Mouse (Mus musculus): ENCODE results near the gene Cfdp1. TPM values are rescaled to one million over a fixed set of nuclear protein-coding genes. Genes with fewer than 3 reads are reported as not detected.

The Cfdp1 gene
- polyA plus RNA-seq, 1 experiment from 2014 or later: 98.6 TPM

DNA sequence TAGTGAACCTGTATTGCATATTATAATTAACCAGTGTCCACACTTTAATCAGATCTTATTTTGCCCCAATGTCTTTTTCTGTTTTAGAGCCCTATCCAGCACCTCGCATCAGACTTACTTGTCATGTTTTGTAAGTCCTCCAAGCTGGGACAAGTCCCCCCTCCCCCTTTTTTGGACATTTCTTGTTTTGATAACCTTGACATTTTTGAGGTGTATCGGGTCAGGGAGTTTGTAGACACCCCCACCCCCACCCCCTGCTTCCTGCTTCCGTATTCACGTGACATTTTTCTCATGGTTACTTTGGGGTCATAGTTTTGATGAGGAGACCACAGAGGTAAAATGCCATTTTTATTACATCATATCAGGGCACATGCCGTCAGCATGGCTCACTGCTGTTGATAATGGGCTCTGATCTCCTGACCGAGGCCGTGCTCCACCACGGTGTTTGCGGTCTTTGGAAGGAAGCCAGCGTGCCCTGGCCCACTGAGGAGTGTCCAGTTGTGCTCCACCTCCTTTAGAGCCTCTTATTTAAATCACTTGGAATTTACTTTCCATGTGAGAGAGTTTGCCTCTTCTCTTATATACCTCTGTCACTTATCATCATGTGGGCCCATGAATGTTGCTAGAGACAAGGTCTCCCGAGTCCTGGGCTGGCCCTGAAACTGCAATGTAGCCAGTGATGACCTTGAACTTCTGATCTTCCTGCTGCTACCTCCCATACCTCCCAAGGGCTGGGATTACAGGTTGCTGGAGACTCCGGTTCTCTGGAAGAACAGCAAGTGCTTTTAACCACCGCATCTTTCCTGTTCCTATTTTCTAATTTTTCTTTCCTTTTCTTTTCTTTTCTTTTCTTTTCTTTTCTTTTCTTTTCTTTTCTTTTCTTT lies 107.3 kb downstream of the Cfdp1 start:
- TF ChIP-seq EP300 (optimal IDR thresholded peaks at IDR 0.05): no peak
- TF ChIP-seq CTCF (IDR thresholded peaks at IDR 0.05; ENCODE audit: low read depth): no peak
- Histone ChIP-seq H3K27ac (replicated peaks) (peak overlapping the region; percentile 90), H3K9me3 (ENCODE audit: control insufficient read depth, low read length) (no peaks in the 10 kb centered on the region), H3K4me1 (replicated peaks; ENCODE audit: control insufficient read depth, insufficient read depth) (peaks cover 11% of the 10 kb centered on the region), H3K4me2 (replicated peaks; ENCODE audit: low read depth) (no peak overlapping the region), H3K4me3 (ENCODE audit: low read depth, low read length) (no peak overlapping the region), H3K9ac (ENCODE audit: low read length) (no peak overlapping the region), H3K27me3 (ENCODE audit: control insufficient read depth, insufficient read depth, low read length) (no peaks in the 10 kb centered on the region), H3K36me3 (ENCODE audit: control insufficient read depth, insufficient read depth, low read length) (no peaks in the 10 kb centered on the region)
- DNase-seq (ENCODE audit: low spot score): peak; percentile 66
- WGBS: 57% methylated on average over 13 of the region's 13 CpGs
- ATAC-seq (ENCODE audit: low FRiP score, low TSS enrichment): peak; percentile 36; the same call in 1 of the 2 replicates

DNA sequence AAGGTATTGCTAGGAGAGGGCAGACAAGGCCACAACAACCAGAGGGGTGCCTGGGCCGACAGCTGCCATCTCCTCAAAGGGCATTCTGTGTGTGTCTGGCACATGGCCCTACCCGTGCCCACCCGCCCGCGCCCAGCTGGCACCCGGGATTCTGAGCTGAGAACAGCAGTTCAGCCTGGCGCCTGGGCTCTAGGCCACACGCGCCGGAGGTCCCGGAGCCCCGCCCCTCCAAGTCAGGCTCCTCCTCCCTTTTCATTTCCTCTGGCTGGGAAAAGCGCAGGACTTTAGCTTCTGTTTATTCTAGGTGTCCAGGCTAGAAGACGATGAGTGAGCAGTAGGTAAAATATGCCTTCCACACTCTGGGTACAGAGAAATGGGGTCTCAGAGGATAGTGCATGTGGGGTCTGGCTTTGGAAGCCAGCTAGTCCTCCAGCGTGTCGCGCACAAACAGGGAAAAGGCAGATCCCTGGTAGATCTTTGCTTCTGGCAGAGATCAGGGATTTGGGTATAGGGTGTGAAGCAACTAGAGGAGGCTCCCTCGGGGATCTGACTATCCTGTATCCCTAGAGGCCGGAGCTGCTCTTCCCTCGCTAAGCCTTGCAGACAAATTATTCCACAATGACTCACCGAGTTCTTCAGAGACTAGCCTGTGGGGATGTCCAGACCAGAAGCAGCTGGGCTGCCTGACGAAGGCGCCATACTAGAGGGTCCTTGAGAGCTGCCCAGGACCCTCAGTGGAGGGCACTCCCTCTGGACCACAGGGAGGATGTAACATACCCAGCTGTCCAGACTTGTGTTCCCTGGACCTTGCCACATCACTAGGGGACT lies 108.3 kb downstream of the Cfdp1 start:
- H3K9me3 ChIP-seq (ENCODE audit: control insufficient read depth, low read length): no peaks in the 10 kb centered on the region
- H3K4me3 ChIP-seq (ENCODE audit: low read depth, low read length): peak overlapping the region; percentile 24
- no peaks in the 10 kb centered on the region for H3K27me3 ChIP-seq (ENCODE audit: control insufficient read depth, insufficient read depth, low read length)
- no peak for TF ChIP-seq EP300 (optimal IDR thresholded peaks at IDR 0.05)
- TF ChIP-seq CTCF (IDR thresholded peaks at IDR 0.05; ENCODE audit: low read depth): 0 out of 2 replicates have a peak, but pooled peaks have one; percentile 17
- peak overlapping the region; percentile 90 for H3K27ac ChIP-seq (replicated peaks)
- DNase-seq (ENCODE audit: low spot score): peak; percentile 86
- ATAC-seq (ENCODE audit: low FRiP score, low TSS enrichment): peak; percentile 69
- peak overlapping the region; percentile 45 for H3K4me2 ChIP-seq (replicated peaks; ENCODE audit: low read depth)
- no peaks in the 10 kb centered on the region for H3K36me3 ChIP-seq (ENCODE audit: control insufficient read depth, insufficient read depth, low read length)
- 3% methylated on average over 23 of the region's 23 CpGs for WGBS
- H3K9ac ChIP-seq (ENCODE audit: low read length): peak overlapping the region; percentile 31
- peaks cover 16% of the 10 kb centered on the region for H3K4me1 ChIP-seq (replicated peaks; ENCODE audit: control insufficient read depth, insufficient read depth)

- DNase-seq (ENCODE audit: low spot score): no peak
- Histone ChIP-seq H3K4me1 (replicated peaks; ENCODE audit: control insufficient read depth, insufficient read depth) (peaks cover 20% of the 10 kb centered on the region), H3K4me3 (ENCODE audit: low read depth, low read length) (no peak overlapping the region), H3K27ac (replicated peaks) (peak overlapping the region; percentile 90), H3K9me3 (ENCODE audit: control insufficient read depth, low read length) (no peaks in the 10 kb centered on the region), H3K27me3 (ENCODE audit: control insufficient read depth, insufficient read depth, low read length) (no peaks in the 10 kb centered on the region), H3K36me3 (ENCODE audit: control insufficient read depth, insufficient read depth, low read length) (no peaks in the 10 kb centered on the region), H3K4me2 (replicated peaks; ENCODE audit: low read depth) (peak overlapping the region; percentile 45), H3K9ac (ENCODE audit: low read length) (peak overlapping the region; percentile 31; the same call in 1 of the 2 replicates)
- 63% methylated on average over 5 of the region's 5 CpGs for WGBS
- ATAC-seq (ENCODE audit: low FRiP score, low TSS enrichment): no peak
- TF ChIP-seq CTCF (IDR thresholded peaks at IDR 0.05; ENCODE audit: low read depth) (no peak), EP300 (optimal IDR thresholded peaks at IDR 0.05) (no peak)
Observed at GRCm38 (mm10) chr8:111745086-111745485, 109.0 kb downstream of the Cfdp1 start.

DNA sequence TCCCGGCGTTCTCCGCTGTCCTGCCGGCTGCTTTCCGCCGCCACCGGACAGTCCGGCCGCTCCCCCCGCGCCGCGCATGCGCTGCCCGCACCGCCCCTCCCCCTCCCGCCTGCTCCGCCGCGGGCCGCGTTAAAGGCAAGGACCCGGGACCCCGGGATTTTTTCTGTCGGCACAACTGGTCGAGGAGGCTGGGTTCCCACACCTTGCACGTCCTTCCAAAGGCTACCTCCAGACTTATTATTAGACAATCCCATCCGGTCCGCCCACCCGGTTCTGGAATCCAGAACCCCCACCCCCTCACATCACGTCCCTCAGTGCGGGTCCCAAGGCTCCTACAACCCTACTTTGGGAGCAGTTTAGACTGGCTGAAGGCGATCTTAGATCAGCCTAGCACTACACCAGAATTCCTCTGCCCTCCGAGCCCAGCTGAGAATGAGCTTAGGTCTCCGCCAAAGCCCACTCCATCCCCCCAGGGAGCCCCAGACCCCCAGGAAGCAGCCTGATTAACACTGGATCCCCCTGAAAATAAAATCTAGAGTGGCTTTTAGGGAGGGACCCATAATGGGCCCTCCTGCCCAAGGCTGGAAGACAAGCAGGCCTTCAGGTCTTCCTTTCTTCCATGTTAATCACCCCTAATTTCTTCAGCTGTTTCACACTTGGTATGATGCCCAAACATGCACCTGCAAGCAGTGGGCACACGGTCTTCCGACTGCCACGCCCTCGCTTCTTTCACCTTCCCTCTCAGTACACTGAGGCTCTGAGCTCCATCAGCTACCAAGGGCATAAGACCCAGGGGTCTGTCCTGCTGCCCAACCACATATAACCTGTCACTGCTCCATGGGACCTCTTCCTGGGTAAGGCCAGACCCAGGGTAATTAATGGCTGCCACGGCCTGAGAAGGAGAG lies 110.0 kb downstream of the Cfdp1 start, which contains the start of gene Bcar1:
Gene Bcar1, minus strand, starts transcription at position 18 of the 905 bp plus-strand sequence.
- H3K36me3 ChIP-seq (ENCODE audit: control insufficient read depth, insufficient read depth, low read length): no peaks in the 10 kb centered on the region
- TF ChIP-seq EP300 (optimal IDR thresholded peaks at IDR 0.05) (no peak), CTCF (IDR thresholded peaks at IDR 0.05; ENCODE audit: low read depth) (no peak)
- peaks cover 20% of the 10 kb centered on the region for H3K4me1 ChIP-seq (replicated peaks; ENCODE audit: control insufficient read depth, insufficient read depth)
- H3K27me3 ChIP-seq (ENCODE audit: control insufficient read depth, insufficient read depth, low read length): no peaks in the 10 kb centered on the region
- peak within 1 kb of the TSS; percentile 91 for H3K9ac ChIP-seq (ENCODE audit: low read length)
- DNase-seq (ENCODE audit: low spot score): peak; percentile 87
- H3K4me3 ChIP-seq (ENCODE audit: low read depth, low read length): peak within 1 kb of the TSS; percentile 78
- peak within 1 kb of the TSS; percentile 84 for H3K27ac ChIP-seq (replicated peaks)
- 11% methylated on average over 33 of the region's 40 CpGs for WGBS
- no peaks in the 10 kb centered on the region for H3K9me3 ChIP-seq (ENCODE audit: control insufficient read depth, low read length)
- peak; percentile 16; the same call in 1 of the 2 replicates for ATAC-seq (ENCODE audit: low FRiP score, low TSS enrichment)
- H3K4me2 ChIP-seq (replicated peaks; ENCODE audit: low read depth): peak within 1 kb of the TSS; percentile 88
